25 mouse cellular contexts compared by ENCODE assay signal in genomic region chr3:149517537-149517936, GRCm38 (mm10).
DNase-seq lines count a peak whose midpoint lies in the region; ATAC-seq and TF ChIP-seq lines count a peak whose summit lies in the region.
"Had no signal": no experiment of that assay in that cellular context is flagged by ENCODE, and none has a peak within 500 bp of the region (broad histone marks: within the 10 kb centered on the region; RNA-seq: fewer than 3 reads in every experiment).

No protein-coding gene starts in this region.

- H3K4me3 ChIP-seq in midbrain, embryonic 10.5 days = no peak overlapping the region
- H3K4me3 ChIP-seq in midbrain, embryonic 16.5 days (ENCODE audit: low read depth, low read length) = no peak overlapping the region
- no peak overlapping the region for H3K4me3 ChIP-seq in midbrain, embryonic 12.5 days
- no peak overlapping the region for H3K4me3 ChIP-seq in midbrain, embryonic 15.5 days
- H3K4me3 ChIP-seq: embryonic facial prominence, embryonic 10.5 days; embryonic facial prominence, embryonic 13.5 days; erythroblast, embryonic 14.5 days; forebrain, embryonic 12.5 days; forebrain, embryonic 15.5 days; heart, embryonic 12.5 days; heart, embryonic 15.5 days; hindbrain, embryonic 10.5 days had no signal

- H3K9me3 ChIP-seq in midbrain, embryonic 10.5 days (replicated peaks) = no peaks in the 10 kb centered on the region
- no peaks in the 10 kb centered on the region for H3K9me3 ChIP-seq in midbrain, embryonic 16.5 days (replicated peaks; ENCODE audit: control insufficient read depth, low read length, poor library complexity, severe bottlenecking)
- H3K9me3 ChIP-seq in midbrain, embryonic 12.5 days = no peaks in the 10 kb centered on the region
- no peaks in the 10 kb centered on the region for H3K9me3 ChIP-seq in midbrain, embryonic 15.5 days
- H3K9me3 ChIP-seq: embryonic facial prominence, embryonic 10.5 days; embryonic facial prominence, embryonic 13.5 days; forebrain, embryonic 12.5 days; forebrain, embryonic 15.5 days; heart, embryonic 12.5 days; heart, embryonic 15.5 days; hindbrain, embryonic 10.5 days had no signal

- 0 out of 2 replicates have a peak overlapping the region, but pooled peaks have one; percentile 38 for H3K27ac ChIP-seq in midbrain, embryonic 10.5 days (replicated peaks)
- no peak overlapping the region for H3K27ac ChIP-seq in midbrain, embryonic 16.5 days (ENCODE audit: low read length)
- no peak overlapping the region for H3K27ac ChIP-seq in midbrain, embryonic 12.5 days (replicated peaks)
- H3K27ac ChIP-seq in midbrain, embryonic 15.5 days = no peak overlapping the region
- H3K27ac ChIP-seq: embryonic facial prominence, embryonic 10.5 days; embryonic facial prominence, embryonic 13.5 days; forebrain, embryonic 12.5 days; forebrain, embryonic 15.5 days; heart, embryonic 15.5 days; hindbrain, embryonic 10.5 days; hindbrain, embryonic 14.5 days had no signal

- no peak for TF ChIP-seq CTCF in brain, embryonic 14.5 days (IDR thresholded peaks at IDR 0.05; ENCODE audit: borderline replicate concordance, extremely low read depth, insufficient read depth, insufficient read length)

- H3K4me2 ChIP-seq in midbrain, embryonic 16.5 days (ENCODE audit: low read length) = no peak overlapping the region
- peak overlapping the region; percentile 79 for H3K4me2 ChIP-seq in midbrain, embryonic 12.5 days (replicated peaks)
- H3K4me2 ChIP-seq in midbrain, embryonic 15.5 days = no peak overlapping the region
- H3K4me2 ChIP-seq: forebrain, embryonic 15.5 days; heart, embryonic 12.5 days; heart, embryonic 15.5 days; hindbrain, embryonic 14.5 days had no signal

- no peak overlapping the region for H3K9ac ChIP-seq in midbrain, embryonic 16.5 days (ENCODE audit: low read depth, low read length)
- no peak overlapping the region for H3K9ac ChIP-seq in midbrain, embryonic 12.5 days (replicated peaks)
- no peak overlapping the region for H3K9ac ChIP-seq in midbrain, embryonic 15.5 days
- H3K9ac ChIP-seq: embryonic facial prominence, embryonic 13.5 days; forebrain, embryonic 12.5 days; forebrain, embryonic 15.5 days; heart, embryonic 12.5 days; heart, embryonic 15.5 days; hindbrain, embryonic 14.5 days had no signal

- WGBS in midbrain, embryonic 10.5 days = 56% methylated on average over 11 of the region's 11 CpGs
- 24% methylated on average over 11 of the region's 11 CpGs for WGBS in midbrain, embryonic 16.5 days
- WGBS in midbrain, embryonic 12.5 days = 30% methylated on average over 11 of the region's 11 CpGs
- 27% methylated on average over 11 of the region's 11 CpGs for WGBS in midbrain, embryonic 15.5 days

- peaks cover 32% of the 10 kb centered on the region for H3K4me1 ChIP-seq in midbrain, embryonic 10.5 days
- peaks cover 11% of the 10 kb centered on the region for H3K4me1 ChIP-seq in midbrain, embryonic 16.5 days (ENCODE audit: control insufficient read depth, insufficient read depth, low read length)
- peaks cover 15% of the 10 kb centered on the region; the same call in 1 of the 2 replicates for H3K4me1 ChIP-seq in midbrain, embryonic 12.5 days
- H3K4me1 ChIP-seq in midbrain, embryonic 15.5 days = peaks cover 20% of the 10 kb centered on the region; the same call in 1 of the 2 replicates

- TF ChIP-seq POLR2A in brain, embryonic 14.5 days (IDR thresholded peaks at IDR 0.05; ENCODE audit: borderline replicate concordance, extremely low read depth, insufficient read depth, insufficient read length, poor library complexity, severe bottlenecking) = no peak

- H3K36me3 ChIP-seq in midbrain, embryonic 10.5 days = no peaks in the 10 kb centered on the region
- no peaks in the 10 kb centered on the region for H3K36me3 ChIP-seq in midbrain, embryonic 16.5 days (ENCODE audit: control insufficient read depth, insufficient read depth, low read length)
- no peaks in the 10 kb centered on the region for H3K36me3 ChIP-seq in midbrain, embryonic 12.5 days
- no peaks in the 10 kb centered on the region for H3K36me3 ChIP-seq in midbrain, embryonic 15.5 days (replicated peaks)
- H3K36me3 ChIP-seq: embryonic facial prominence, embryonic 10.5 days; embryonic facial prominence, embryonic 13.5 days; forebrain, embryonic 12.5 days; forebrain, embryonic 15.5 days; heart, embryonic 12.5 days; heart, embryonic 15.5 days; hindbrain, embryonic 10.5 days had no signal

- peak; percentile 38 for DNase-seq in midbrain, embryonic 10.5 days (ENCODE audit: low spot score)
- peak; percentile 55 for DNase-seq in brain, embryonic 14.5 days (ENCODE audit: low read depth)
- no peak for DNase-seq in cerebellum, adult 9-10 months
- DNase-seq: adrenal gland, adult 2 months; adrenal gland, postnatal 14 days; cerebellum, adult 11-12 months; cerebellum, adult 8-10 months; cerebellum, postnatal 14 days; gastrocnemius, postnatal 25 days; heart, adult 18-20 months; heart, postnatal 10 days; heart, postnatal 36 days had no signal

- ATAC-seq in midbrain, embryonic 16.5 days = no peak
- ATAC-seq in midbrain, embryonic 12.5 days (ENCODE audit: low FRiP score, low read depth) = peak; percentile 42
- peak; percentile 53; the same call in 1 of the 2 replicates for ATAC-seq in midbrain, embryonic 15.5 days (replicated peaks)
- ATAC-seq: CD4-positive, CD25-positive, alpha-beta regulatory T cell, adult 4 months; forebrain, embryonic 15.5 days had no signal

- H3K27me3 ChIP-seq in midbrain, embryonic 10.5 days (ENCODE audit: low read depth, poor library complexity, severe bottlenecking) = peaks cover 42% of the 10 kb centered on the region
- H3K27me3 ChIP-seq in midbrain, embryonic 16.5 days (ENCODE audit: control insufficient read depth, insufficient read depth, low read depth, low read length) = peaks cover 11% of the 10 kb centered on the region
- H3K27me3 ChIP-seq in midbrain, embryonic 12.5 days = peaks cover 23% of the 10 kb centered on the region
- peaks cover 15% of the 10 kb centered on the region for H3K27me3 ChIP-seq in midbrain, embryonic 15.5 days (replicated peaks)
